Mouse (Mus musculus) olfactory bulb, adult 2 months (tissue): ENCODE results near the gene Gch1. TPM values are rescaled to one million over a fixed set of nuclear protein-coding genes. Genes with fewer than 3 reads are reported as not detected.

Experiments
- H3K27ac ChIP-seq: fragments of 200-500 bp; 2 replicates; pipeline ENCODE4 v1.5.1; 2012; ENCODE audit warnings: low read depth, low read length; ENCODE audit not compliant: insufficient read depth
- H3K4me1 ChIP-seq: fragments of 200-500 bp; 2 replicates; pipeline ENCODE4 v1.6.1; 2012; ENCODE audit warnings: low read length; ENCODE audit not compliant: control insufficient read depth, insufficient read depth
- H3K4me3 ChIP-seq: fragments of 200-500 bp; 2 replicates; pipeline ENCODE4 v1.5.1; 2012; ENCODE audit warnings: mild to moderate bottlenecking, low read depth, low read length, moderate library complexity; ENCODE audit not compliant: insufficient read depth
- CTCF ChIP-seq: fragments of 200-500 bp; IDR thresholded peaks from 2 replicates; pipeline ENCODE4 v1.5.1; 2012; ENCODE audit warnings: low read depth, mild to moderate bottlenecking, low read length, moderate library complexity; ENCODE audit not compliant: insufficient read depth
- POLR2A ChIP-seq: fragments of 200-500 bp; IDR thresholded peaks from 2 replicates; pipeline ENCODE4 v1.6.1; 2012; ENCODE audit warnings: mild to moderate bottlenecking, low read depth, low read length, moderate library complexity; ENCODE audit not compliant: insufficient read depth
- WGBS: fragments of 180-500 bp; shearing (Covaris S2); methylation state at CpG from one replicate; pipeline ENCODE4 v1.1.7; 2018; 5-methylcytosine and 5-hydroxymethylcytosine counted together
- polyA plus RNA-seq: library from polyadenylated mRNA; stranded (reverse); fragments of >200 nt; gene quantifications from 2 replicates; pipeline ENCODE4 v1.2.4, GENCODE M21; 2012; ENCODE audit warnings: low replicate concordance; ENCODE audit not compliant: missing spikeins, insufficient read depth, insufficient read length

Gch1 gene
- not detected in 2 replicates for polyA plus RNA-seq

DNA sequence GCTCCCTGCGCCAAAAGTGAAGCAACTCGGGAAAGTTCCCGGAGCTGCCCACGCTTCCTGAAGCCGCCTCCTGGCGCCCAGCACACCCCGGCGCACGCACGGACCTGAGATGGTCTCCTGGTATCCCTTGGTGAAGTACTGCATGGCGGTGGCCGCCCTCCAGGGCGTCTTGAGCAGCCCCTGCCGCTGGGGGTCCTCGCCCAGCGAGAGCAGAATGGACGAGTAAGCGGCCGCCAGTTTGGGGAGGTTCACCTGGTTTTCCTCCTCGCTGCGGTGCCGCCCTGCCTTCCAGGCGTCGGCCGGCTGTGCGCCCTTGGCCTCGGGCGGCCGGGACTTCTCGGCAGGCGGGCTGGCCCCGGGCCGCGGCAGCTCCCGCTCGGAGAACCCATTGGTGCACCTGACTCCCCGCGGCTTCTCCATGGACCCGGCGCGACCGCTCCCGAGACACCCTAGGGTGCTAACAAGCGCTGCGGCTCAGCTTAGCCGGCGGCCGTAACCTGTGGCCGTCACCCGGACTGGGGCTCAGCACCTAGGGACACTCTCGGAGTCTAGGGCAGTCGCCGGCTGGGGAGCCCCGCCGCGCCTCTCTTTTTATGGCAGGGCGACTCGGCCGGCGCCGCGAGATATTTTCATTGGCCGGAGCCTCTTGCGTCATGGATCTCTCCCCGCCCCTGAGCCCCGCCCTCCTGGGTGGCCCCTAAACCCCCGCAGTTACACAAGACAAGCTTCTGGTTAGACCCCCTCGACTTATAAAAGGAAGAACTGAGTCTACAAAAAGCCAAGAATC is at the start of gene Gch1:
TSS of gene Gch1 (minus strand) at position 566 of the 787 bp plus-strand sequence.
- WGBS = under 1% methylated on average over 67 of the region's 68 CpGs
- no peak within 1 kb of the TSS for H3K27ac ChIP-seq
- H3K4me1 ChIP-seq = peaks cover 6% of the 10 kb centered on the region
- H3K4me3 ChIP-seq = peak within 1 kb of the TSS; percentile 91
- TF ChIP-seq CTCF = no peak
- no peak for TF ChIP-seq POLR2A

- no peak overlapping the region for H3K4me3 ChIP-seq
- no peak for TF ChIP-seq CTCF
- no peak for TF ChIP-seq POLR2A
Observed at GRCm38 (mm10) chr14:47237286-47237685, 48.1 kb upstream of the Gch1 start.

GRCm38 (mm10) chr14:47236491-47236890 is 47.3 kb upstream of the Gch1 start:
- no peak overlapping the region for H3K27ac ChIP-seq
- H3K4me1 ChIP-seq = no peaks in the 10 kb centered on the region
- 93% methylated on average over 7 of the region's 7 CpGs for WGBS
- TF ChIP-seq POLR2A = no peak
- no peak for TF ChIP-seq CTCF
- no peak overlapping the region for H3K4me3 ChIP-seq

More at GRCm38 (mm10) chr14:47237286-47237685, 48.1 kb upstream of the Gch1 start:
- Histone ChIP-seq H3K27ac (no peak overlapping the region), H3K4me1 (no peaks in the 10 kb centered on the region)
- WGBS = 90% methylated on average over 4 of the region's 4 CpGs

GRCm38 (mm10) chr14:47234526-47235250 is 45.5 kb upstream of the Gch1 start:
- no peak overlapping the region for H3K4me3 ChIP-seq
- no peak overlapping the region for H3K27ac ChIP-seq
- TF ChIP-seq CTCF (no peak), POLR2A (no peak)
- no peaks in the 10 kb centered on the region for H3K4me1 ChIP-seq
- WGBS = 63% methylated on average over 5 of the region's 5 CpGs

DNA sequence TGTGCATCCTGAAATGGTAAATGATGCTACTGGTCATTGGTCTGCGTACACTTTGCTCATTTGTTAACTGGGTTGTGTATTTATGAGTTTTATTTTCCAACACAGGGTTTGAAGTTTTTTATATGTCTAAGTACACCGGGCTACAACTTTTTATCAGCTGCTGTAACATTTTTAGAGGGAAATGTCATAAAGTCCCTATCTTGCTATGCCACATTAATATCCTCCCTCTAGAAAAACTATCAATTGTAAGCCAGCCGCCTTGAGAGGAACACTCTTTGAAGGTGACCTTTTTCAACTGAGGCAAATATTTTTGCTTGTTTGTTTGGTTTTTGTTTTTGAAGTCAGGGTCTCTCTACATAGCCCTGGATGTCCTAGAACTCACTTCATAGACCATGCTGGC is 44.8 kb upstream of the Gch1 start:
- Histone ChIP-seq H3K4me1 (no peaks in the 10 kb centered on the region), H3K27ac (no peak overlapping the region), H3K4me3 (no peak overlapping the region)
- no peak for TF ChIP-seq CTCF
- TF ChIP-seq POLR2A = no peak
- 94% methylated on average over 3 of the region's 3 CpGs for WGBS

DNA sequence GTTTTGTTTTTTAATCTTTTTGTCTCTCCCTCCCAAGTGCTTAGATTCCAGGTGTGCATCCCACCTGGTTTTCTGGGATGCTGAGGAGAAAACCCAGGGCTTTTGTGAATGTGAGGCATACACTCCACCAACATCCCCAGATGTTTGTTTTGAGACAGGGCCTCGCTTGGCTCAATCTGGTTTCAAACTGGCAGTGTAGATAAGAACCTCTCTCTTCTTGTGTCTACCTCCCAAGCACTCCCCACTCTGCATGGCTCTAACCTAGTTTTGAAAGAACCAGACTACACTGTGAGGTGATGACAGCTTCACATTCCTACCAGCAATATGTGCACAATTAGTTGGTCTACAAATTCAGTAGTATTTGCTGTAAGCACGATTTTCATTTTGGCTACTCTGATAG is 44.4 kb upstream of the Gch1 start:
- no peaks in the 10 kb centered on the region for H3K4me1 ChIP-seq
- no peak overlapping the region for H3K4me3 ChIP-seq
- 78% methylated on average over 2 of the region's 2 CpGs for WGBS
- no peak for TF ChIP-seq POLR2A
- TF ChIP-seq CTCF = no peak
- no peak overlapping the region for H3K27ac ChIP-seq

DNA sequence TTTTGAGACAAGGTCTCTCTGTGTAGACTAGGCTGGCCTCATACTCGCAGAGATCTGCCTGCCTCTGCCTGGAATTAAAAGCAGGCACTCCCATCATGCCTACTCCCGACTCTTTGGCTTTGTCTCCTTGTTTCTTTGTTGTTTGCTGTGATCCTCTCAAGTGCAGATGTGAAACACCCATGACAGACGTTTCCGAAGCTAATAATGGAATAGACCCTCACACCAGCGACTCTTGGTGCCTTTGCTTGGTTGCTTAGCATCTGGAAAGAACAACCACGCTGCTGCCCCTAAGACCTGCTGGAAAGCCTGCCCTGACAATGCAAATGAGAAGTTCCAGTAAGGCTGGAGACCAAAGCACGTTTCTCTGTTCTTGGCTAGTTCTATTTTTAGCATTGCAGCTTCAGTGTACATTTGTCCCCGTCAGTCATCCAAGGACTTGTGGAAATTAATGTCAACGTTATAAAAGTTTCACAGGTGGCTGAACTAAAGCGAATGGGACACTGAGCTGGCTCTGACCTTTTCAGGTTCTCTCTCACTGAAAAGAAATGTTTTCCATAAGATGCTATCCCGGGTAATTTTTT is 40.7 kb upstream of the Gch1 start:
- 76% methylated on average over 11 of the region's 11 CpGs for WGBS
- TF ChIP-seq POLR2A (no peak), CTCF (no peak)
- no peak overlapping the region for H3K27ac ChIP-seq
- H3K4me3 ChIP-seq = no peak overlapping the region
- no peaks in the 10 kb centered on the region for H3K4me1 ChIP-seq

DNA sequence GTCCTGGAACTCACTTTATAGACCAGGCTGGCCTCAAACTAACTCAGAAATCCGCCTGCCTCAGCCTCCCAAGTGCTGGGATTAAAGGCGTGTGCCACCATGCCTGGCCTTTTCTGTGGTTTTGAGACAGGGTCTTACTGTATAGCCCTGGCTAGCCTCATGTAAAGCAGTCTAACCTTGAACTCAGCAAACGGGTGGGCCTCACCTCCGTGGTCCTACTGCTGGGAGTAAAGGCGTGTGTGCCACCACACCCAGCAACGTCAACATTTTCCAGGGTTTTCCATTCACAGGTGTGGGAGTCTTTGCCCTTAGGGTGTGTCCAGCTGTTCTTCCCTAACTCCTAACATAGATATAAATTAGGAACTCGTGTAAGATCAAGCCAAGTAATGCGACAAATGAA is 36.7 kb upstream of the Gch1 start:
- H3K27ac ChIP-seq = no peak overlapping the region
- no peak overlapping the region for H3K4me3 ChIP-seq
- TF ChIP-seq POLR2A (no peak), CTCF (no peak)
- H3K4me1 ChIP-seq = no peaks in the 10 kb centered on the region
- WGBS = 95% methylated on average over 8 of the region's 8 CpGs

- Histone ChIP-seq H3K27ac (no peak overlapping the region), H3K4me1 (no peaks in the 10 kb centered on the region), H3K4me3 (no peak overlapping the region)
- WGBS = 80% methylated on average over 10 of the region's 10 CpGs
- TF ChIP-seq CTCF (no peak), POLR2A (no peak)
Observed at GRCm38 (mm10) chr14:47224476-47225325, 35.5 kb upstream of the Gch1 start.
